Mouse (Mus musculus) heart, adult 2 months (tissue): ENCODE results near the gene Gm4027.
"Not testable (repeated sequence)": the region's sequence is repeated elsewhere in the genome, so short reads cannot be mapped to it uniquely, and the experiment has no call there.

Experiments
- CTCF ChIP-seq: fragments of 200-600 bp; IDR thresholded peaks from 2 replicates; pipeline ENCODE4 v1.8.1; 2022; ENCODE audit warnings: antibody characterized with exemption, mild to moderate bottlenecking, moderate library complexity
- EP300 ChIP-seq: fragments of 200-500 bp; IDR thresholded peaks from 2 replicates; pipeline ENCODE4 v1.6.1; 2011; ENCODE audit warnings: low read depth, low read length, control low read depth; ENCODE audit not compliant: insufficient read depth

- TF ChIP-seq CTCF, EP300: not testable (repeated sequence)
These were observed 17.3 kb upstream of the Gm4027 start for GRCm38 (mm10) chr12:87601388-87601787.
